Mouse (Mus musculus) left cerebral cortex, adult 11 months (tissue): Measurements from ENCODE around the gene H60b.
"Not testable (repeated sequence)": the region's sequence is repeated elsewhere in the genome, so short reads cannot be mapped to it uniquely, and the experiment has no call there.

Experiments used
- DNase-seq: peaks from one replicate; pipeline ENCODE4 v3.0.0; 2022; ENCODE audit warnings: low spot score

The H60b gene

DNA sequence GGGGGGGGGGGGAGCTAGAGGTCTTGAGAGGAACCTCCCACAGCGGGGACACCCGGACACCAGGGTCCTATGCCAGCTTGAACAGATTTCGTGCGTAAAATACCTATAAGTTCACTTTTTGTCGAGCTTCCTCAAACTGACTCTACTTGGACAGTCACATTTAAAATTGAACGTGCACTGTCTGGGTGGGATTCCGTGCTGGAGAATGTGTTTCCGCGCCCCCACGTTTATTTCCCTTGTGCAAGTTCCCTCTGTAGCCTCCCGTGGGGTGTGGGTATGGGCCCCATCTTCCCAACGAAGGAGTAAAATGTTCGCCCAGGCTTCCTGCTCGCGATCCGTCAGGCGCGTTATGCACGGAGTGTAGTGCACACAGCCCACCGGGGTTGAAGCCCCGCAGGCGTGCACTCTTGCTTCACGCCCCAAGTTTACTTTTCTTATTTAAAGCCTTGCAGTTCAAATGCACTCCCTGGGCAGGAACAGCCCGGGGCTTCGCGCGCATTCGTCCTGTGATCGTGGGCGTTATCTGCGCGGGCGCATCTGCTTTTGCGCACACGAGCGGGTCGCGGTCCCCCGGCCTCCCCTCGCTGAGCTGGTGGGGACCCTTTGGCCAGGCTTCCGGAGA lies 115.4 kb downstream of the H60b start:
- no peak for DNase-seq

- no peak for DNase-seq
These were observed 116.2 kb downstream of the H60b start for GRCm38 (mm10) chr10:22274445-22275057.

DNA sequence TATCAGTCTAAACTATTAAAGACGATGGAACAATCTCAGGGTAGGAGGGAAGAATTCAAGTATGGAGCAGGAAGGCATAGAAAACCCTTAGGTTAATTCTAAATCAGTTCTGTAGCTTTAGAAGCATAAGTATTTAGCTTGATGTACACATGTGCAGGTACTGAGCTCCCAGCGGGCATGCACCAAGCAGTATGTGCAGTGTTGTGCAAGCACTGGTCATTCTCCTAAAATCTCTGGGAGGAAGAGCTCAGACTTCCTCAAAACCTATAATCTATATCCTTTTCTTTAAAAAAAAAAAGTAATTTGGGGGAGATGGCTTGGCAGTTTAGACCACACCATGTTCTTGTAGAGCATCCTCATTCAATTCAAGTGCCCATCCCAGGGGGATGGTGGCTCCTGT lies 120.1 kb downstream of the H60b start:
- not testable (repeated sequence) for DNase-seq

DNA sequence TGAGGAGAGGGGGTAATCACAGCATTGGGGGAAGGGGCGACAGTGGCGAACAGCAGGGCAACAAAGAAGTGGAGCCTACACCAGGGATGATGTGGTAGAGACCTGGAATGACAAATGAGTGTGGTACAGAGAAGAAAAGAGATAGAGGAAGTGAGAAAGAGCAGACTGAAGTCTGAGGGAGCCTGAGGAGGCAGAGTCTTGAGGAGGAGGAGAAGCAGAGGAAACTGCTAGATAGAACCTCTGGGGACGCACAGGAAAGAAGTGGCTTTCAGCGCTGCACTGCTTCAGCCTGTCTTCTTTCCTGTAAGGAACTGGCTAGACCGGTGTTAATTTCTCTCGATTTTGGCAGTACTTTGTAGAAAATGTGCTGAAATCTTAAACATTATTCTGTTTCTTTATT lies 124.4 kb downstream of the H60b start:
- DNase-seq = no peak

- no peak for DNase-seq
These were observed 137.3 kb downstream of the H60b start for GRCm38 (mm10) chr10:22295676-22296075.

- DNase-seq = no peak
These were observed 138.8 kb downstream of the H60b start for GRCm38 (mm10) chr10:22297033-22297762.

- DNase-seq = no peak
These were observed 139.5 kb downstream of the H60b start for GRCm38 (mm10) chr10:22297766-22298461.

- no peak for DNase-seq
These were observed 140.9 kb downstream of the H60b start for GRCm38 (mm10) chr10:22299324-22299723.

DNA sequence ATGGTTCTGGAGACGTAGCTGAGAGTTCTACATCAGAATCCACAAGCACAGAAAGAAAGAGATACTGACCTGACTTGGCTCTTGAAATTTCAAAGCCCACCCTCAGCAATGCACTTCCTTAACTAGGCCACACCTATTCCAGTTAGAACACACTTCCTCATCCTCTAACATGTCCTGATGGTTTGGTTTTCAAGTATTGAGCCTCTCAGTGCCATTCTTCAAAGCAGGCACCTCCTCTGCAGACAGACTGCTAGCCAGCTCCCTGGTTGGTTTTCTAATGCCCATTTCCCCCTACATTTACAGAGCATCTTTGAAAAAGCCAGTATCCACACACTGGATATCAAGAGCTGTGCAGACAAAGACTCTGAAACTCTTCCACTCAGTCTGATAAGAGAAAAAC lies 143.3 kb downstream of the H60b start:
- DNase-seq = no peak

GRCm38 (mm10) chr10:22302344-22303057 lies 144.1 kb downstream of the H60b start:
- no peak for DNase-seq

GRCm38 (mm10) chr10:22303736-22304135 lies 145.3 kb downstream of the H60b start:
- no peak for DNase-seq

DNA sequence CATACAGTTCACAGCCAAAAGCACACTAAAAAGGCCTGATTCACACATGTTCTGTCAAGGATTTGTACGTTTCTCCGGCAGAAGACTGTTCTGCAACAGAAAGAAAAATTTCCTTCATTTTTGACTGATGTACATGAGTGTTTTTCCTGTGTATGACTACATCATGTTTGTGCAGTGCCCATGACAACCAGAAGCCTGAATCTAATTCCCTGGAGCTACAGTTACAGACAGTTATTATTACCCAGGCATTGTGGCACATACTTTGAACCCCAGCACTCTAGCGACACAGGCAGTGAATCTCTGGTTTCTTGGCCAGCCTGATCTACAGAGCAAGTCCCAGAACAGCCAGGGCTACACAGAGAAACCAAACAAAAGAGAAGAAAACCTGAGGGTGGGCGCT lies 147.4 kb downstream of the H60b start:
- no peak for DNase-seq

DNA sequence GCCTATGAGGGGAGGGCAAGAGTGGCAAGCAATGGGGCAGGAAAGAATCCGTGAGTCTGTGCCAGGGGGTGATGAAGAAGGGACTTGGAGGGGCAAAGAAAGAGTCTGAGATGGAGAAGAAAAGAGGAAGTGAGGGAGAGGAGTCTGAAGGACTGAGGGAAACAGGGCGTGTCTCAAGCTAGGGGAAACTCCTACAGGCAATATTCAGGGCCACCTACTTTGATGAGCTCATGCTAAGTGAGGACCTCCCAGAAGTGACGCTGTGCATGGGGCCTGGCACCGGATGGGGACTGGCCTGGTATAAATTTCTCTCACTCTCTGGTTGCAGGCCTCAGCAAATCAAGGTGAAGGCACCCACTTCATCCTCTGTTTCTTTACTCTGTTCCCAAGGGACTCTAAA lies 148.1 kb downstream of the H60b start:
- no peak for DNase-seq

DNA sequence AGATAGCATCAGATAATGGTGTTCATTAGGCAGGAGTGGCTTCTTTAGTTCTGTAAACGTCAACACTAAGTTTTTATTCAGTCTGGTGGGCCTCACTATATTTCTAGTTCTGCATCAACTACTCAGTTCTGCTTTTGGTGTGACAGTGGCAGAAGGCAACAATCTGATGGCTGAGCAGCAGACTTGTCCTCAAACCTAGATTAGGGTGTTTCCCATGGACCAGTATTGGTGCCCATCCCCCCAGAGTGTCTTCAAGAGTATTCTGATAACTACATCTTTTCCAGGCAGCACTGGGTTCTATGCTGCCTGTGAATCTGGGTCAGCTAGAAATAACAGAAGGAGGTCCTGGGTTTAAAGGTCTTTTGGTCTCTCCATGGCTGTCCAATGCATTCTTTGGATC lies 149.8 kb downstream of the H60b start:
- DNase-seq = no peak

DNA sequence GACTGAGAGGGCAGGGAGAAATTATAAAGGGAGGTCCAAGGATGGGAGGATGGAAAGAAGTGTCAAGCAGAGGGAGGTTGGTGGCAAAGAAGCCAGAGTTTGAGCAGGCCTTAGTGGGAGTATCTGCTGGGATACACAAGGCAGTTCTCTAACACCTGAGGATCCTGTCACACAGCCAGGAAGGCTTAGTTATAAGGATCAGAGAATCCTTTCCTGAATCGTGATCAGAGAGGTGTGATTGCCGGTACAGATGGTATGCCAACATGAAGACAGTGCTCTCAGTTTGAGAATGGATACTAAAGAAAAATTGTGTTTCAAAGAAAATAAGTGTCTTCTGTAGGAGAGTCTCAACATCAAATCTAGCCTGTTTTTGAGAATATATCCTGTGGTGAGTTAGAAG lies 164.5 kb downstream of the H60b start:
- no peak for DNase-seq
